Mouse (Mus musculus): ENCODE data around the gene Capzb.
A peak's percentile ranks its signal among the peaks of the same experiment; 100 is the strongest.

DNA sequence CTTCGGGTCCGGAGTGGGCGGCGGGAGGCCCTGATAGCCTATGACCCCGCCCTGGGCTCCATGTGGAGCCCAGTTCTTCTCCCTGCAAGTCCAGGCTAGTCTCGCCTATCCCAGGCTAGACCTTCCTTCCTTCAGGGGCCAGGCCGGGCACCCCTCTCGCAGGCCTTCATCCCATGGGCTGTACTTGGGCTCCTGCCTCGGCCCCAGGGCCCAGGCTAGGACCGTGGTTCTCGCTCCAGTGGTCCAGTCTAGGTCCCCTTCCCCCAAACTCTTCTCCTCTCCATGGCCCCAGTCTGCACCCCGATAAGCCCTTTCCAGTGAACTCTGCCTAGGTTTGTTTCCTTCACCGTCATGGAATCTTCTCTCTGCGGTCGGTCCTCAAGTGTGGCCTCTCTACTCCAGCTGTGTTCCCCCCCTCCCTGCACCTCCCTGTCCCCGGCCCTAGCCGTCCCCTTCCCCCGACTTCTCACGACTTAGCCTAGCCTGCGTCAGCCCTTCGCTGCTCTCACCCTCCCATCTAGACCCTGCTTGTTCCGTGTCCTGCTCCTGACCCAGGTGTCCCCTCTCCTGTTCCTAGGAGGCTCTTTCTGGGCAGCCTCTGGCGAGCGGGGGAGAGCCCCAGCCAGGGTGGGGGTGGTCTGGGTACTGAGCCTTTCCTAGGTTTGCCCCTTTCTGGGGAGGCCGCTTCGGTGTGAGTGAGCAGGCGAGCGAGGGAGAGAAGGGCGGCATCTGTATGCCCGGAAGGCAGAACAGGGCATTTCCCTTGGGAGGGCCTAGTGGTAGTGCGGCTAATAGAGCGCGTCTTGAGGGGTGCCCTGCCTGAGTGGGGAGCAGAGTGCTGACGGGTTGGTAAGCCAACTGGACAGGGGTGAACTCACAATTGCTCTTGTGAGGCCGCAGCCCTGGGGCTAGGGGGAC lies 736 bp downstream of the Capzb start:
- TF ChIP-seq POLR2A (IDR thresholded peaks at IDR 0.05; ENCODE audit: borderline replicate concordance, extremely low read depth, low read depth, low read length) = 0 out of 2 replicates have a peak, but pooled peaks have one; percentile 14
- no peak for TF ChIP-seq CTCF (IDR thresholded peaks at IDR 0.05; ENCODE audit: insufficient read depth, low read length)

All from lung, adult 2 months (tissue).